Mouse (Mus musculus) mouse embryonic stem cell (cell line): ENCODE results near the gene Mst1r.

Source experiments
- in situ Hi-C, 2 experiments: fragments of 300-500 bp; cut with MboI; formaldehyde crosslinking; loops; 1 replicate in 1 of 2; 3 replicates in 1 of 2; pipeline ENCODE4 v1.14.3; 2019 to 2020; ENCODE audit warnings: low sequenced_read_pairs in 2 of 2, low pct_unique_long_range_greater_than_20kb in 1 of 2, mixed read lengths in 1 of 2; ENCODE audit not compliant: unreplicated experiment in 1 of 2

Gene Mst1r

DNA sequence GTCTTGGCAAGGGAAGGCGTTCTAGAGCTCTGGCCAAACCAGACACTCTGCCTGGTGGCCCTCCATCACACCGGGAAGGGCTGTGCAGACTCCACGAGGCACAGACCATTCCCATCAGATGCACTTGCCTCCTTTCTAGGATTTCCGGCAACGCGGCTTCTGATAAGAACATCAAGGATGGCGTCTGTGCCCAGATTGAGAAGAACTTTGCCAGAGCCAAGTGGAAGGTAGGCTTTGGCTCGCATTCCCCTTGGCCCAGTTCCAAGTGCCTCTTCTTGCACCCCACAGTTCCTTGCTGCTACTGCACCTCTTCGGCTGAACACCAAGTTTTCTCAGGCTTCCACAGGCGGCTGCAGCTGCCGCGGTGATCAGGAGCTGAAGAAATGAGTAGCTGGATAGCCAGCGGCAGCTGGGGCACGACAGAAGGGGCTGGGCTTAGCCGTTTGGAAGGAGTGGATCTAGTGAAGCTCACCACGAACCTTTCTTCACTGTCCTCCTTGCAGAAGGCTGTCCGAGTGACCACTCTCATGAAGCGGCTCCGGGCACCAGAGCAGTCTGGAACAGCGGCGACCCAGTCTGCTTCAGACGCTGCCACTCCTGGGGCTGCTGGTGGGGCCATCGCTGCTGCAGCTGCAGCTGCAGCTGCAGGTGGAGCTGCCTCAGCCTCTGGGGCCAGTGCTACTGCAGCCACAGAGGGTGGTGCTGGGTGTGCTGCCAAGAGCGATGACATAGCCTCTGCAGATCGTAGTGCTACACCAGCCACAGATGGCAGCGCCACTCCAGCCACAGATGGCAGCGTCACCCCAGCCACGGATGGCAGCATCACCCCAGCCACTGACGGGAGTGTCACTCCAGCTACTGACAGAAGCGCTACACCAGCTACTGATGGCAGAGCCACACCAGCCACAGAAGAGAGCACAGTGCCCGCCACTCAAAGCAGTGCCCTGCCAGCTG, 40.8 kb downstream of the Mst1r start:
- in situ Hi-C loops: no loop called here

DNA sequence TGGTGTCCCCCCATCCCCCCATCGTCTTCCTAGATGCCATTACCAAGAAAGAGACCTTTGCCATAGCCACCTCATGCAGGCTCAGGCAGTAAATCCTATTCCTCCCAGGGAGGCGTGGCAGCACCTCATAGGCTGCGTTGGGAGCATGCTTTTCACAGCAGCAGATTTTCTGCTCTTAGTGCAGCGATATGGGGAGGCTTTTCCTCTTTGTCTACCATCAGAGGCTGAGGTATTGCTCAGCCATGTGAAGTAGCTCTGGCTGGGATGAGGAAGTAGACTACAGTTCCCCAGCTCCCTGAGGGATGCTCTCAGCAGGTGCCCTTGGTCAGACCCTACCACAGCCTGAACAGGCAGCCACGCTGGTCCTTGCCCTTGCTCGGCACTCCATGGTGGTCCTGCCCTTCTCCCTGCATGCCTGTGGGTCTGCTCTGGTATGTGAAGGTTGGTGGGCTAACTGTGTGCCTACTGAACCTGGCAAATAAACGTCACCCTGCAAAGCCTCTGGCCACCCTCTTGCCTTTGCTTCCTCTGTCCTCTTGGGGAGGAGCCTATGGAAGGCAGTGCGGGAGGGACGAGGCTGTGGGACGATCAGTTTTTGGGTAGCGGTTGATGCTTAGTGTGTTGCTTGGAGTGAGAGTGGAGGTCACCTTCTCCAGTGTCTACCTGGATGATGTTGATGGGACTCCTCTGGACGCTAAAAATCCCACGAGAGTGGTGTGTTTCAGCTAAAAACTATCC, 42.7 kb downstream of the Mst1r start:
- in situ Hi-C loops: no loop called here

DNA sequence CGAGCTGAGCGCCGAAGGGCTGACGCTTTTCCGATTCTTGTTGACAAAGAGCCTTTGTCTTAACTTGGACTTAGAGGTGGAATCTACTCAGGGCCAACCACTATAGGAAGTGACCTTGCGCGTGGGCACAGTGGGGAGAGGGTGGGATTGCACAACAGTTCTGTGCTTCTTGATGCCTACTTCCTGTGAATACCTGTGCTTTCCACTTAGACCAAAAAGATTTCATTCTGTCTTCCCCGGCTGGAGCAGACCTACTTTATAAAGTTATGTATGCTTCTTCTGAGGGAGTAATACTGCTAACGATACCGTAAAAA, 43.2 kb downstream of the Mst1r start, which contains the start of gene Traip:
TSS of gene Traip (plus strand) at position 215 of the 314 bp plus-strand sequence.
- in situ Hi-C loops: no loop called here

DNA sequence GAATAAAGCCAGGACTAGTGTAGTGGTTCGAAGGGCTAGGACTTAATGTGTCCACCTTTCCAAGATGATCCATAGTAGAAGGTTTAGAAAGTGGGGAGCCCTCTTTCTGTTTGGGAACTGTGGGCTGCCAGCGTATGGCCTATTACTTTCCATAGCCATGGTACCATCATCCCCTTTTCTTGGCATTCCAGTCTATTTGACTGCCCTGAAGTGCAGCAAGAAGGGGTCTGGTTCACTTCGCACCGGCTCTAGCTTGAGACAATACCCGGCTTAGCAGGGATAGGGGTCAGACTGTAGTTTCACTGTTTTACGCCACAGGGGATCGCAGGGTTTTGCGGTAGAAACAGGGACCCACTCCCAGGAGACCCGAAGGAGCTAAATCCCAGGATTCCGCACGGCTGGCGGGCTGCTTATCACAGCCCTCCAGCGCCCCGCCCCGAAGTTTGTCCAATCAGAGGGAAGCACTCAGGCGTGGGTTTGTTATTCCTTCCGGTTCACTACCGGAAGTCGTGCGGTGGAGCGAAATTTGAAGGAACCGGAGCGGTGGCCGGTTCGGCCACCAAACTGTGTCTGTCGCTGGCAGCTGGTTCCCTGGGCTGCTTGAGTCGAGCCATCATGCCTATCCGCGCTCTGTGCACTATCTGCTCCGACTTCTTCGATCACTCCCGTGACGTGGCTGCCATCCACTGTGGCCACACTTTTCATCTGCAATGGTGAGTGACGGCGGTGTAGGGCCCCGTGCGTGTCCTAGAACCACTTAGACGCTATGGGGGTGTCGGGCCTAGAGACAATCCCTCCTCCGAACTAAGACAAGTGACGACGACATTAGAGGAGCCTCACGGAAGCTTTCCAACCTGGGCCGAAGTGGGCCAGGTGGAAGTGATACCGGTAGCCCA, 44.0 kb downstream of the Mst1r start:
- in situ Hi-C loops: no loop called here

DNA sequence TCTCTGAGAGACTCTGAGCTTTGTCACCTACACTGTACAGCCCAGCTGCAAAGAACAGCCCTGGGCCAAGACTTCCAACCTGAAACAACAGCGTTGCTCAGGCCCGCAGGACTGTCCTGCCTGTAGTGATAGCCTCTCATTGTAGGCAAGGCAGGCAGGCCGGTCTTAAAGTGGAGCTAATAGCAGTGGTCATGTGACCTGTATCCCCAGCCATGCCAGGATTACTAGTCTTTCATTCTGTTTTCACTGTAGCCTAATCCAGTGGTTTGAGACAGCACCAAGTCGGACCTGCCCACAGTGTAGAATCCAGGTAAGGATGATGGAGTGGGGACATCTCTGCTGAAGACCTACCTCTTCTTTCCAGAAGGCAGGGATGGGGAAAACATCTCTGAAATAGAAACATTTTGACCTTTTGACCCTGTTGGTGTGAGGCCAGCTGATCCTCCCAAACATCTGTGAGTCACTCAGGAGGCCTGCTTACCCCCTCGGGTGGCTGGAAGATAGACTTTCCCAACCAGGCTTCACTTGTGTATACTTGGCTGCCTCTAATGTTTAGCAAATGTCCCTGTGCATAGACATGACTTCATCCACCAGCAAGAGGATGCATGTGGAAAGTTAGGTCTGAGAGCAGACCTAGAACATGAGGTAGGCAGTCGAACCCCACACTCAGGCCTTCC, 49.1 kb downstream of the Mst1r start:
- in situ Hi-C loops: no loop called here

DNA sequence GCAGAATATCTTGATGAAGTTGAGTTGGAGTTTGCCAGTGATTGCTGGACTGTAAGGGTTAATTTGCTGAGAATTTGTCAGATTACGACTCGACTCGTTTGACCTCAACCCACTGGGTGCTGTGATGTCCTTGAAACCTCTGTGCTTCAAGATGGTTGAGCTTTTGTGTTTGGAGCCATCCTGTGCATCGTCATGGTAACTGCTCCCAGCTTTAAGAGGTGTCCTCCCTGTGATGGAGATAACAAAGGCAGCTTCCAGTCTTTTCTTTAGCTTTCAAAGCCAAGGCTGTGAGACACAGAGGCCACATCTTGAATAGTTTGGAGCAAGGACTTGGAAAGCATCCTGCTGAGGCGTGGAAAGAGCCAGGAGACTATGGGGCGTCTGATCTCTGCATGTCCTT, 50.5 kb downstream of the Mst1r start:
- in situ Hi-C loops: no loop called here

DNA sequence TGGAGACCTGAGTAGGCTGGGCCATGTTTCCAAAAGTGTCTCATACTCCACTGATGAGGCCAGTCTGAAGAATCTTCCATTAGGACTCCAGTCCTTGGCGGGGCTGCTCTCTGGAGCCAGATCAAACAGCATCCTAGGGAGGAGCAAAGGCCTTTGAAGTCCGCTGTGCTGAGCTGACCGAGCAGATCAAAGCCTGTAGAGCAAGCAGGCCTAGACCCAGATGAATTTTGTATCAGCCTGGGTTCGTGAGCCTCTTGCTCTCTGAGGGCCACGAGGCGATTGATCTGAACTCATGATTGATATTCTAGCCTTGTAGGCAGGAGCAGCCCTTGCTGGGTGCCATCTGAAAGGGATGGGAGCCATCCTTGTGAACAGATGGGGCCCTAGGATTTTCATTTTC, 53.2 kb downstream of the Mst1r start:
- in situ Hi-C loops: no loop called here

DNA sequence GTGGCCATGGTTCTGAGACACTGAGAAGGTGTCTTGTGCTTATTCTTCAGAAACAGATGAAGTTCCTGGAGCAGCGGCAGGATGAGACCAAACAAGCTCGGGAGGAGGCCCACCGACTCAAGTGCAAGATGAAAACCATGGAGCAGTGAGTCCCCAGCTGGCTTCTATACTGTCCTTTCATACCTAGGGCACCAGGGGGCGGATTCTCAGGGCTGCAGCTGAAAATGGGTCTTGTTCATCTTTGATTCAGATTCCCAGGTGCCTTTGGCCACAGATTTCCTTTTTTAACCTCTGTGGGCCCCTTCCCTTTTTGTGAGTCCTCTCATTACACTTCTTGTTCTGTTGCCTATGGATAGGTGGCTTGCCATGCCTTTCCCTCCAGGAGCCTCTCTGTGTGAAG, 54.3 kb downstream of the Mst1r start:
- in situ Hi-C loops: no loop called here

DNA sequence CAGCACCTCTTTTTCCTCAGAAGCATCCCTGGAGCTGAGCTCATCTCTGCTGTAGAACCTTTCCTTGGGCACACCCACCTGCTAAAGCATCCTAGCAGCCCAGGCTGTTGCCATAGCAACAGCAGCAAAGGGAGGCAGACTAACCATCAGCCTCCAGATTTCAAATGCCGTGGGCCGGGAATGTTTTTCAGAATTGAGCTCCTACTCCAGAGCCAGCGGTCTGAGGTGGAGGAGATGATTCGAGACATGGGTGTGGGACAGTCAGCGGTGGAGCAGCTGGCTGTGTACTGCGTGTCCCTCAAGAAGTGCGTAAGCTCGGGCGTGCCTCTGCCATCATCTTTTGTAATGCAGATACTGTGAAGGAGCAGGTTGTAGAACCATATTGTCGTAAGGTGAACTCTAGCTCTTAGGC, 54.7 kb downstream of the Mst1r start:
- in situ Hi-C loops: no loop called here

DNA sequence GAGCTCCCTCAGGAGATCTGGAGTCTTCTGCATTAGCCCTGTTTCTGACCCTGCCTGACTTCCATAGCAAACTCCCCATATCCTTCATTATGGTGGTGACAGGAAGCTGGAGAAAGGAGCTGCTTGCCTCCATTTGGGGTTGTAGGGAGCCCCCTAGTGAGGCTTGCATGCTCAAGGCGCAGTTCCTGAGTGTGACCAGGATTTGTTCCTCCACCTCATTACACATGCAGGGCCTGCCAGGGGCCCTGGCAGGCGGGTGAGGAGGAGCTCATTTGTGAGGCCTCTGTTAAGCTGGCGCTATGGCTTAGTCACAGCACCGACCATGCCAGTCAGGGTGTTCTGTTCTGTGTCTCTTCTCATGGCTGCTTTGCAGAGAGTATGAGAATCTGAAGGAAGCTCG, 55.2 kb downstream of the Mst1r start:
- in situ Hi-C loops: no loop called here

DNA sequence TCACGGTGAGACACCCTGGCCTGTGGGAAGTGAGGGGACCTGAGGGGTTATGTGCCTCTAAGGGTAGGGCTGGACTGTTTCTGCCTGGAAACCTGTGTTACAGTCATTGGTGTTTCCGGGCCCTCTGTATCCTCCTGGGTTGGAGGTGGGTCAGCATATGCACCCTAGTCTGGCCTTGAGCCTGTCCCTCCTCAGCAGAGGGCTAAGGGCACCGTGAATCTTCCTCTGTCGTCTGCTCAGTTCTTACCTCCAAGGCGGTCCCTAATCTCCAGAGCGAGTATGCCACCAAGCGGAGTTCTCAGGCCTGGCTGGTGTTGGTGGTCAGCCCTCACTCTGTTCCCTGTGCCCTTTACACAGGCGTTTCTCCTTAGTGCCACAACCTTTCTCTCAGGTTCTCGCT, 56.2 kb downstream of the Mst1r start:
- in situ Hi-C loops: no loop called here

DNA sequence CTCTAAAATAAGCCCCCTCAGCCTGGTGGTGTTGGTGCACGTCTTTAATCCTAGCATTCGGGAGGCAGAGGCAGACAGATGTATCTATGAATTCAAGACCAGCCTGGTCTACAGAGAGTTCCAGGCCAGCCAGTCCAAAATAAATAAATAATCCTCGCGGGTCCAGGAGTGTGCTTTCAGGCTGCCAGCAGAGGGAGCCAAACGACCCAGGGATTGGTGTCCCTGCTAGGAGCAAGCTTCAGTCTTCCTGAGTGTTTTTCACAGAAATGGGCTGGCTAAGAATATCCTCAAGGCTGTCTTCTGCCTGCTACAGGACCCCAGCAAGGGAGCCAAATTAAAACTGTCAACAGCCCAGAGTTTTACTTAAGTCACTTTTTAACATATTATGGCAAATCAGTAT, 57.0 kb downstream of the Mst1r start:
- in situ Hi-C loops: no loop called here

DNA sequence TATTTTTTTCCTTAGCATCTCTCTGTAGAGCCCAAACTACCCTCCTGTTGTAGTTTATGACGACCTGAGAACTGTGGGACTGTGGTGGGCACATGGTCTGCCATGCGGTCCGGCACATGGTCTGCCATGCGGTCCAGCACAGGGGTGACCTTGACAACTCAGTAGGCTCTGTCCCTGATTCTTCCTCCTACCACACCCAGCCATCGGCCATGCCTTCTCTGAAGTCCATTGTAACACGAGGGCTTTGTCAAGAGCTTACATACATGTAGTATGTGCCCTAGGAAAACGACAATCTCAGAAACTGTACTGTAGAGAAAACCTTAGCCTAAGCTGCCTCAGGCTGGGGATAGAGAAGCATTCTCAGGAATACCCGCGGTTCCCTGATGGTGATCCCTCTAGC, 58.0 kb downstream of the Mst1r start:
- in situ Hi-C loops: no loop called here

DNA sequence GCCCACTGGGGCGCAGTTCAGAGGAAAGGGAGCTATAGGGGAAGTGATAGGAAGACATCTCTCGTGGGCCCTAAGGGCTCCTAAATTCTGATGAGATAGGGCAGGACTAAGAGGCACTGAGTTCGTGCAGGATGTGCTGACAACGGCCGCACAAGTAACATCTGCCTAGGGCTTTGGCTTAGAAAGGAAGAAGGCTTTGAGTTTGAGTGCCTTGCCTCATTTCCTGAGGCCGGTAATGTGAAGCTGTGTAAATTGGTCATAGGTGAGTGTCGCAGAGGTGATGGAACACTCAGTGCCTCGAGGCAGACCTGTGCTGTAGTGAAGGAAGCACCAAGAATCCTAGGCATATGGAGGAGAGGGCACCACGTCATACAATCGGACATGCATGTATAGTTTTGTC, 60.0 kb downstream of the Mst1r start:
- in situ Hi-C loops: no loop called here

DNA sequence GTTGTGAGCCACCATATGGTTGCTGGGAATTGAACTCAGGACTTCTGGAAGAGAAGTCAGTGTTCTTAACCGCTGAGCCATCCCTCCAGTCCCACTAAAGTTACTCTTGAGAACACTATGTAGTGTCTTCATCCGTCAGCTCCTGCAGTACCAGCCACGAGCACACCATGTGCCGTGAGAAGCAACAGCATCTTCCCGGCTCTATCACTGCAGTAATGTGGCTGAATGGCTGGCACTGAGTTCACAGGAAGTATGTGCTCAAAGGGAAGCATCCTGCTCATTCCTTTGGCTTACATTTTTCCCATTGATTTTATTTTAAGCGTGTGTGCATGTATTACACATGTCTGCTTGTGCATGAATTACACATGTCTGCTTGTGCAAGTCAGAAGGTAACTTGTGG, 60.8 kb downstream of the Mst1r start:
- in situ Hi-C loops: no loop called here

DNA sequence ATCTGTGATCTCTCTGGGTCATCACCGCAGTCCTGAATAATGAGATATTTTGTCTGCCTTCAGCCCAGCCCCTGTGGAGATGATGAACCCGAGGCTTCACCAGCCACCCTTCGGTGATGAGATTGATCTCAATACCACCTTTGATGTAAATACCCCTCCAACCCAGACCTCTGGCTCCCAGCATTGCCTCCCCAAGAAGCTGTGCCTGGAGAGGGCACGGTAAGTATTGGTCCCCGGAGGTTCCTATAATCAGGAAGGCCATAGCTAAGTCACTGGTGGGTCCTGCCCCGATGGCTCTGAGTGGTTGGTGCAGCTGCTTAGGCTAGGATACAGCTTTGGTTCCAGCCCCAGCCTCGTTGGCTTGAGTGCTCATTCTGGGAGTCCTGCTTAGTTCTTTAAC, 61.9 kb downstream of the Mst1r start:
- in situ Hi-C loops: no loop called here
